Mouse (Mus musculus) monocyte, adult 2 months (primary cell): ENCODE data around the gene Tent5d.

ENCODE experiments used
- DNase-seq, 2 experiments: peaks; one replicate each; pipeline ENCODE4 v3.0.0; 2022; ENCODE audit warnings: low spot score in 2 of 2, low read depth in 1 of 2

Gene Tent5d

DNA sequence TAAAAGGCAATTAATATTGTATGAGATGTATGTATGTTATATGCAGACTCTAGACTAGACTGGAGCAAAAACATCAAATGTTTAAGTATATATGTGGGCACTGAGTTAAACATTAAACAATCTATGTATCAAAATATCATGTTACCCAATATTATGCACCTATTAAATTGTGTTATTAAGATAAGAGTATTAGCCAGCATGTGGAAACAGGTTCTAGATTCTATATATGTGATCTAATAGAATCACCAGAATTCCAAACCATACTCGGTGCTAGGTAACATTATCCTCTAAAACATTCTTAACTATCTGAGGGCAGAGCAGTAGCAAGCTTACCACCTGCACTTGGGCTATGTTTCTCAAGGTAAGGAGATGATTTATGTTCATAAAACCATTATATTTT is at the start of gene Tent5d:
Gene Tent5d, plus strand, starts transcription at position 301 of the 400 bp plus-strand sequence.
- no peak for DNase-seq

DNA sequence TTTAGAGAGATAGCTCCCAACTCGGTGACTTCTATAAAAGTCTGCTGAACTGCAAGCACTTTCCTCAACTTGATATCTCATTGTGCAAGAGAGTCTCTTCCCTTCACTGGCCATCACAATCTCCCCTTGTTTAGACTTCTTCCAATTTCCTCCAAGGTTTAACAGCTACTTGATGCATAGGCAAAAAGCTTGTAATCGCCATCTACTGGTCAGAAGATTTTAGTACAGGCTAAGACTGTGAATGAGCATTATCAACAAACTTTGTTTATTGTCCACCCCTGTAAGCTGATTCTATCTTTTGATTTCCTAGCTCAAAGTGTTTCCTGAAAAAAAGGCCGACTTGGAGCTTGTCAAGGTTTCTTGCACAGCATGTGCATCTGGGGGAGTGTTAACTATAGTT is 24.5 kb upstream of the Tent5d start:
- DNase-seq, result no peak

DNA sequence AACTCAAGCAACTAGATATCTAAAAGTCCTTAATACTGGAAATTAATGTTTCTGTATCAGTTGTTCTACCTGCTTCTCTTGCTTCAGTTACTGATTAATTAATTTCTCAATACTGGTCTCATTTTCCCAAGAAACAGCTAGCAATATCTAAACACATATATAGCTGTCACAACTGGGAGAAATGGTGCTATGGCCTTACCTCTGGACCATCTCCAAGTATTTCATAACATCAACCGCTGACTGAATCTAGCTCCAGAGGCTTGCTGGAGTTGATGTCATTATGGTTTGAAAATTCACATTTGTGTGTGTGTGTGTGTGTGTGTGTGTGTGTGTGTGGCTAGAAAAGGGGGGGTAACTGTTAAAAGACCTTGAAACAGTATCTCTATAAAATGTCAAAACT is 2.3 kb upstream of the Tent5d start:
- no peak for DNase-seq

DNA sequence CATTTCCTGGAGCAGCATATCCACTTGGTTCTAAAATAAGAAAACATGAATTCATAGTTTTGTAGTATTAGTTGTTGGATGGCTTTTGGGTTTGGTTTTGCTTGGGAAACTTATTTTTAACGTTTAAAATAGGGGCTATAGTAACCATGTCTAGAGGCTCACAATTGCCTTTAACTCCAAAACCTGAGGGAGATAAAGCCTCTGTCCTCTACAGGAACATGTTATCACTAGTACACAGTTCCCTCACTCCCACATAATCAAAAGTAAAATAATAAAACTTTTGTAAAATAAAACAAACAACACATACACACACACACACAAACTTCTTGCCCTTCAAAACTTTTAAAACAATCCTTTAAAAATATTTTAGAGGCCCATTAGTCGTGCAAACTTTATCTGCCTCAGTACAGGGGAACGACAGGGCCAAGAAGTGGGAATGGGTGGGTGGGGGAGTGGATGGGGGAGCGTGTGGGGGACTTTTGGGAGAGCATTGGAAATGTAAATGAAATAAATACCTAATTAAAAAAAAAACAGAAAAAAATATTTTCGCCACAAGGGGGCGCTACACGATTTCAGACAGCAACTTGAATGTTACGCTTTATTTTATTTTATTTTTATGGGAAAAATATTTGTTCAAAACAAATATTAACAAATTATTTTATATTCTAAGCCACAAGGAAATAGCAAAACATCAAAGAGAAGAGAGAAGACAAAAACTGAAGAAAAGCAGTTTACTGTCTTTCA is 1.5 kb upstream of the Tent5d start:
- no peak for DNase-seq

DNA sequence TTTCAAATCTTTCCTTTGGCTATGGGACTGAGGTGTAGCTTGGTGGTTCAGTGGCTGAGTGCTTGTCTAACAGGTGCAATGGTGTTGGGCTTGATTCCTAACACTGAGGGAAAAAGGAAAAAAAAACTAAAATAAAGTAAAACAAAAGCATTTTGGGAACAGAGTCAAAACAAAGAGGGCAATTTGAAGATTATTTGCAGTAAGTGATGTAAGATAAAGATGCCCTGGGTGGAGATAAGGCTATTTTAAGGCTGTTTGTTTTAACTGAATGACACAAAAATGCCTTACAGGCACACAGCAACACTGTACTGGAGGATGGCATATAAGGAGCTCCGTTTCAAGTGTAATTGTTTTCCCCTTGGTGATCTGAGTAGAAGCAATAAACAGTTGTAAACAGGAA is 3.4 kb downstream of the Tent5d start:
- DNase-seq, result no peak

DNA sequence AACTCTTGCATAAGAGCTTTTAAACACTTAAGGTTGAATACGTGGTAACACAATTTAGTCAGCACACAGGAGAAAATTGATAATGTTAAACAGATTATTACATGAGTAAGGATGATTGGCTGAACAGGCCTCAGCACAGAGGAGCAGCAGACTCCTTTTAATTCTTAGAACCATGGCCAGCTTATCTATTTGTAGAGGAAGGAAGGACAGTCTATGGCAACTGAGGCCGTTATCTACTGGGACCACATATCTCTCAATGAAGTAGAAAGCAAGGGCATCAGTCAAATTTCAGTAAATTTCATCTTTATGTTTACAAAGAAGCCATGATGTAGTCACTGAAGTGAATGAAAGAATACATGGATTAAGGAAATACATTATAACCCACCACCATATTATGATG is 4.5 kb downstream of the Tent5d start:
- DNase-seq, result no peak

DNA sequence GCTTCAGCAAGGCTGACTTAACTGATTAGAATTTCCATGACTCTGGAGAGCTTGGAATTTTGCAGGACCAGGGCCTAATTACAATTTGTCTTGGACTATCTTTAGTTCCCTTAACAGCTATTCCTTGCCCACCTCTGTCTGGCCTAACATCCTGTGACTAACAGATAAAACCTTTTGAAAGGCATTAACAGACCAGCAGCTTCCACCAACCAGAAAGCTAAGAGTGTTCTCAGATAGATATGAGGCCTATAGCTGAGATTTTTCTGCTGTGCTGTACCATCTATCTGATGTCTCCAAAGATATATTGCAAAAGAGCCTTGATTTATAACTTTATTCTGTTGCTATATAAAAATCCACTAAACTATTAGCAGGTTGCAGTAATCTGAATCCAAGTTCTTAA is 19.7 kb downstream of the Tent5d start:
- DNase-seq, result no peak

DNA sequence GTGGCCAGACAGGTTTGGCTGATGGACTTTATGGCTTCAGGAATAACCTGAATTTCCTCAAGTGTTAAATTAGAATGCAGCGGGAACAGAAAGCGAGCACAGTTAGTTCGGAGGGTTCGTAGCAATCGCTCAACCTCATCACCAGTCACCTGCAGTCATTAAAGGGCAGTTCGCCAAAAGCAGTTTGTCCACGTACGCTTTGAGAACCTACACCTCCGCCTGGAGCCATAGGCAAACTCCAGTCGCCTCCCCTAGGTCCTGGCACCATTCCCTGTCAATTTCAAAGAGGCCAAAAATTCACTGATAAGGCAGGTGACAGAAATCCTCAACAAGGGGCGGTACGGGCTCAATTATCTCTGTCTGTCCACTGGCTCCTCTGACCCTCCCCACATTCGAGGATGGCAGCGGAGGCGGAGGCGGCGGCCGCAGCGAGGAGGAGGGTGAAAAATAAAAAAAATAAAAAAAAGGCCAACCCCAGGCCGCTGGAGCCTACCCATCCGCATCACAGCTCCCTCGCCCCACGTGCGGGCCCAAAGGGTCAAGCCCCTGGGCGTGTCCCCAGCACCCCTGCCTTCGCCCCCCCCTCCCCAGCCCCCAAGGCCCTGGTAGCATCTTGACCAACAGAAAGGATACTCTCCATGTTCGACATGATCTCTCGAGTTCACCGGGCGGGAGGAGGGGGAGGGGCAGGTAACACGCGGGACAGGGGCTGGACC is 23.3 kb downstream of the Tent5d start:
- no peak for DNase-seq

DNA sequence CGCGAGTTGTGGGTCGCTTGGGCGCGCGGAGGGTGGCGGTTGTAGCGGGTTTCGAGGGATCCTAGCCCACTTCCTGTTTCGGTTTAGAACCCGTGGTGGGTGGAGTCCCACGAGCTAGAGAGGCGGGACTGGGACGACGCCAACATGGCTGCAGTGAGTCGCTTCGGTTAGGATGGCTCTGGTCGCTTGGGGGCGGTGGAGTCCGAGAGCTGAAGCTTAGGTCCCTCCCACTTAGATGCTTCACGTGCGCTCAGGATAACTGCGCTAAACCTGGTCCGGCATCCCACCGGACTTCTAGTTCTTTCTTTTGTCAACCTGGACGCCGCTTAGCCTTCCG is 23.8 kb downstream of the Tent5d start, which contains the start of gene 2610002M06Rik:
Gene 2610002M06Rik, minus strand, starts transcription at position 117 of the 337 bp plus-strand sequence.
- DNase-seq, result peak; percentile 45 to 73

DNA sequence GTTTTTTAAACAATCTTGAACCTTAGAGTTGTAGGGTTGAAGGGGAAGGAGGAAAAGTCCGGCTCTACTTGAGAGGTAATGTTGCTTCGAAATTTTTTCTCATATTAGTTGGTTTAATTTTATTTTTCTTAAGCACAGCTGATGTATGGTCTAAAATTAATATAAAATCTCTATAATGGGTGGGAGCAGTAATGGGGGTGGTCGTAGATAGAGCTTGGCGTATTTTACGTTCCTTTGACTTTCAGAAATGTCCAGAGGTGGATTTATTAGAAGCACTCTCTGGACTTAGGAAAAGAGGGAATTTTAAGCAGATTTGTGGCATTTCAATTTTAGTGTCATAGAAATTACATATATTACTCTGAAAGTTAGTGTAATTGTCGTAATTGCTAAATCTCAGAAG is 24.3 kb downstream of the Tent5d start:
- no peak for DNase-seq

DNA sequence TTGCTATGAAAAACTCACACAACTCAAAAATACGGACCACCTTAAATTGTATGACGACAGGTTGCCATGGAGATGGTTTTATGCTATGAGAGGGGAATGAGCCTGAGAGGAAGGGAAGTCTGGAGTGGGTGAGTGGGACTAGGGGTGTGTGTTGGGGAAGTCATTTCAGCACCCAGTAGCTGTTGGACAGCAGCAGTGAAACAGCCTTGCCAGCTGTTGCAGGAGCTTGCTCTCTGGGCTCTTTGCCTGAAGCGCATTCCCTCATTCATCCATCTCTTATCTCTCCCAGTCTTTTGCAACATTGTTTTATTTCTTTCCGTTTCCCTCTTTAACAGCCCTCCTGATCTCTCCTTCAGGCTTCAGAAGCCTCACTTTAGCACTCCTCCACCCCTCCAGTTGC is 65.8 kb downstream of the Tent5d start:
- DNase-seq, result no peak
